ENCODE assay signal across 12 mouse cellular contexts in the genomic region with DNA sequence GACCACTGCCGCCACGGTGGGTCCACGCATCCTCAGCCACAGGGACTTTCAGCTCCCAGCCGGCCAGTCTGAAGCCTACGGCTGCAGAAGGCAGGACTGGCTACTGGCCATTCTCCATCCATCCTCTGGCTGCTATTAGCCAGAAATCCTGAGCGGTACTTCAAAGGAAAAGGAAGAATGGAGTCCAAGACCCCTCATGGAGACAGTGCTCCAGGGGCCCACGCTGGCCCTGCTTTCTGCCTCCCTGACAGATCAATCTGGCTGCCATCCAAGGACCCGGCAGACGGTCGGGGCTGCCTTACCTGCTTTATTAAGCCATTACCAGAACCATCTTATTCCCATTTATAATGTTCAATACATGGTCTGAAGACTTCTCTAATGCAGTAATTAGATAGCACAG.
DNase-seq lines count a peak whose midpoint lies in the region; ATAC-seq and TF ChIP-seq lines count a peak whose summit lies in the region.
"Had no signal": no experiment of that assay in that cellular context is flagged by ENCODE, and none has a peak within 500 bp of the region (broad histone marks: within the 10 kb centered on the region; RNA-seq: fewer than 3 reads in every experiment).

No protein-coding gene starts in this region.

- no peaks in the 10 kb centered on the region; the same call in 1 of the 2 replicates for H3K27me3 ChIP-seq in hindbrain, embryonic 16.5 days (replicated peaks; ENCODE audit: control insufficient read depth, insufficient read depth, low read length)
- H3K27me3 ChIP-seq in midbrain, postnatal 0 days (ENCODE audit: insufficient read depth, low read length): no peaks in the 10 kb centered on the region
- H3K27me3 ChIP-seq: liver, embryonic 12.5 days had no signal

- no peak overlapping the region for H3K4me3 ChIP-seq in left cerebral cortex, adult 2 months
- no peak overlapping the region for H3K4me3 ChIP-seq in hindbrain, embryonic 16.5 days (ENCODE audit: low read length)
- no peak overlapping the region for H3K4me3 ChIP-seq in midbrain, postnatal 0 days (ENCODE audit: low read depth, low read length)
- H3K4me3 ChIP-seq: liver, embryonic 12.5 days had no signal

- intact Hi-C loops in left cerebral cortex, postnatal 4 days (cut with DNase I): no loop called here
- intact Hi-C loops in left cerebral cortex, adult 2 months (cut with DNase I): no loop called here

- H3K9ac ChIP-seq in hindbrain, embryonic 16.5 days (ENCODE audit: low read depth, low read length): no peak overlapping the region
- H3K9ac ChIP-seq in midbrain, postnatal 0 days (replicated peaks; ENCODE audit: low read length, poor library complexity, severe bottlenecking): no peak overlapping the region
- H3K9ac ChIP-seq: liver, embryonic 12.5 days had no signal

- no peaks in the 10 kb centered on the region for H3K36me3 ChIP-seq in hindbrain, embryonic 16.5 days (ENCODE audit: control insufficient read depth, insufficient read depth, low read length)
- H3K36me3 ChIP-seq in midbrain, postnatal 0 days (ENCODE audit: insufficient read depth, low read length): no peaks in the 10 kb centered on the region
- H3K36me3 ChIP-seq: liver, embryonic 12.5 days had no signal

- H3K9me3 ChIP-seq in hindbrain, embryonic 16.5 days (ENCODE audit: control insufficient read depth, low read length): no peaks in the 10 kb centered on the region
- H3K9me3 ChIP-seq in midbrain, postnatal 0 days (ENCODE audit: low read length): no peaks in the 10 kb centered on the region
- H3K9me3 ChIP-seq: liver, embryonic 12.5 days had no signal

- 11% methylated on average over 10 of the region's 10 CpGs for WGBS in hindbrain, embryonic 16.5 days
- 28% methylated on average over 10 of the region's 10 CpGs for WGBS in midbrain, postnatal 0 days

- no peak overlapping the region for H3K27ac ChIP-seq in left cerebral cortex, adult 2 months
- H3K27ac ChIP-seq in hindbrain, embryonic 16.5 days (ENCODE audit: low read depth, low read length): peak overlapping the region; percentile 65; the same call in 1 of the 2 replicates
- H3K27ac ChIP-seq in midbrain, postnatal 0 days (ENCODE audit: low read depth, low read length): no peak overlapping the region
- H3K27ac ChIP-seq: liver, embryonic 12.5 days had no signal

- ATAC-seq in hindbrain, embryonic 16.5 days: no peak
- no peak for ATAC-seq in midbrain, postnatal 0 days (ENCODE audit: low FRiP score)
- ATAC-seq: liver, embryonic 12.5 days had no signal

- H3K4me2 ChIP-seq in hindbrain, embryonic 16.5 days (ENCODE audit: low read length): peak overlapping the region; percentile 29; the same call in 1 of the 2 replicates
- 0 out of 2 replicates have a peak overlapping the region, but pooled peaks have one; percentile 6 for H3K4me2 ChIP-seq in midbrain, postnatal 0 days (ENCODE audit: low read depth, low read length, poor library complexity, severe bottlenecking)
- H3K4me2 ChIP-seq: liver, embryonic 12.5 days had no signal

- H3K4me1 ChIP-seq in hindbrain, embryonic 16.5 days (ENCODE audit: control insufficient read depth, insufficient read depth, low read depth, low read length): peaks cover 27% of the 10 kb centered on the region
- peaks cover 8% of the 10 kb centered on the region; the same call in 1 of the 2 replicates for H3K4me1 ChIP-seq in midbrain, postnatal 0 days (ENCODE audit: insufficient read depth, low read length)
- H3K4me1 ChIP-seq: liver, embryonic 12.5 days had no signal

- TF ChIP-seq CTCF in left cerebral cortex, adult 2 months (IDR thresholded peaks at IDR 0.05): no peak
- TF ChIP-seq CTCF in midbrain, postnatal 0 days (IDR thresholded peaks at IDR 0.05): no peak

- peak; percentile 52 for DNase-seq in left cerebral cortex, postnatal 4 days
- DNase-seq in left cerebral cortex, adult 2 months (ENCODE audit: extremely low spot score in 1 of 2, low spot score in 2 of 2): no peak
- DNase-seq in midbrain, postnatal 0 days (ENCODE audit: low spot score): peak; percentile 37
- DNase-seq in ovary, adult 18-20 months (ENCODE audit: low spot score): no peak
- no peak for DNase-seq in thymus, postnatal 4 days
- DNase-seq in spleen, postnatal 36 days (ENCODE audit: low spot score in 2 of 2): no peak
- DNase-seq: adrenal gland, adult 8-10 months; gastrocnemius, postnatal 25 days; kidney, adult 18-20 months; right cerebral cortex, adult 18-20 months had no signal

Comparison
In these comparisons a context has a peak if more than half of its experiments do, and no peak if none do; other contexts are left out.
1. DNase-seq: peak in left cerebral cortex, postnatal 4 days (single experiment) and midbrain, postnatal 0 days (single experiment); none in left cerebral cortex, adult 2 months (0 of 2), ovary, adult 18-20 months (single experiment), thymus, postnatal 4 days (single experiment) and spleen, postnatal 36 days (0 of 2).